Mouse (Mus musculus) neural tube, embryonic 15.5 days (tissue): ENCODE measurements around the gene Sh3kbp1. TPM values are rescaled to one million over a fixed set of nuclear protein-coding genes. Genes with fewer than 3 reads are reported as not detected.

Experiments used
- ATAC-seq: fragments of 200-750 bp; cut with Nextera tagmentation; 2 replicates; pipeline ENCODE4 v1.8.0; 2017; ENCODE audit warnings: mild to moderate bottlenecking, moderate TSS enrichment, moderate library complexity; ENCODE audit not compliant: low FRiP score
- H3K27ac ChIP-seq: fragments of 300-500 bp; sonication (generic); replicated peaks from 2 replicates; pipeline ENCODE4 v1.5.1; 2015; ENCODE audit warnings: mild to moderate bottlenecking, inconsistent platforms
- H3K27me3 ChIP-seq: fragments of 300-500 bp; sonication (generic); replicated peaks from 2 replicates; pipeline ENCODE4 v1.6.1; 2015; ENCODE audit warnings: inconsistent platforms
- H3K36me3 ChIP-seq: fragments of 300-500 bp; sonication (generic); 2 replicates; pipeline ENCODE4 v1.6.1; 2015; ENCODE audit warnings: inconsistent platforms
- H3K4me1 ChIP-seq: fragments of 300-500 bp; sonication (generic); 2 replicates; pipeline ENCODE4 v1.6.1; 2015; ENCODE audit warnings: inconsistent platforms
- H3K4me2 ChIP-seq: fragments of 300-500 bp; sonication (generic); 2 replicates; pipeline ENCODE4 v1.6.1; 2015; ENCODE audit warnings: inconsistent platforms, mild to moderate bottlenecking, moderate library complexity
- H3K4me3 ChIP-seq: fragments of 300-500 bp; sonication (generic); replicated peaks from 2 replicates; pipeline ENCODE4 v1.5.1; 2015; ENCODE audit warnings: mild to moderate bottlenecking, inconsistent platforms
- H3K9ac ChIP-seq: fragments of 300-500 bp; sonication (generic); replicated peaks from 2 replicates; pipeline ENCODE4 v1.6.1; 2015; ENCODE audit warnings: mild to moderate bottlenecking, inconsistent platforms
- H3K9me3 ChIP-seq: fragments of 300-500 bp; sonication (generic); replicated peaks from 2 replicates; pipeline ENCODE4 v1.6.1; 2016; ENCODE audit warnings: inconsistent platforms
- WGBS: fragments of 180-500 bp; shearing (Covaris S2); methylation state at CpG from one replicate; pipeline ENCODE4 v1.1.7; 2015; ENCODE audit warnings: mixed read lengths; 5-methylcytosine and 5-hydroxymethylcytosine counted together
- polyA plus RNA-seq: library from polyadenylated mRNA; unstranded; fragments of >200 nt; fragmentation: Nextera tagmentation; extraction: Ambion mirVana; gene quantifications from 2 replicates; pipeline ENCODE4 v1.2.1, GENCODE M21; 2015

The Sh3kbp1 gene
- polyA plus RNA-seq, 1 experiment from 2014 or later: 46.2 TPM

GRCm38 (mm10) chrX:159903421-159903820 is 276.3 kb downstream of the Sh3kbp1 start:
- no peak for ATAC-seq
- H3K27me3 ChIP-seq: peaks cover 12% of the 10 kb centered on the region; the same call in 1 of the 2 replicates
- H3K9ac ChIP-seq: no peak overlapping the region
- no peak overlapping the region for H3K4me3 ChIP-seq
- H3K27ac ChIP-seq: no peak overlapping the region
- 84% methylated on average over 3 of the region's 3 CpGs for WGBS
- H3K36me3 ChIP-seq: no peaks in the 10 kb centered on the region
- H3K9me3 ChIP-seq: no peaks in the 10 kb centered on the region
- no peaks in the 10 kb centered on the region for H3K4me1 ChIP-seq
- H3K4me2 ChIP-seq: no peak overlapping the region

GRCm38 (mm10) chrX:159907703-159908102 is 280.6 kb downstream of the Sh3kbp1 start:
- 83% methylated on average over 1 of the region's 1 CpGs for WGBS
- Histone ChIP-seq H3K4me2 (no peak overlapping the region), H3K4me1 (no peaks in the 10 kb centered on the region), H3K27me3 (peaks cover 12% of the 10 kb centered on the region), H3K36me3 (no peaks in the 10 kb centered on the region), H3K9ac (no peak overlapping the region), H3K9me3 (no peaks in the 10 kb centered on the region), H3K27ac (no peak overlapping the region), H3K4me3 (no peak overlapping the region)
- no peak for ATAC-seq

- no peak overlapping the region for H3K4me2 ChIP-seq
- H3K9ac ChIP-seq: no peak overlapping the region
- no peaks in the 10 kb centered on the region for H3K9me3 ChIP-seq
- H3K27ac ChIP-seq: no peak overlapping the region
- no peak for ATAC-seq
- H3K36me3 ChIP-seq: no peaks in the 10 kb centered on the region
- H3K4me3 ChIP-seq: no peak overlapping the region
- peaks cover 12% of the 10 kb centered on the region for H3K27me3 ChIP-seq
- H3K4me1 ChIP-seq: no peaks in the 10 kb centered on the region
- WGBS: 77% methylated on average over 6 of the region's 6 CpGs
Observed at GRCm38 (mm10) chrX:159909446-159910277, 282.6 kb downstream of the Sh3kbp1 start.

- Histone ChIP-seq H3K27me3 (peaks cover 8% of the 10 kb centered on the region), H3K9me3 (no peaks in the 10 kb centered on the region), H3K36me3 (no peaks in the 10 kb centered on the region), H3K4me3 (no peak overlapping the region), H3K27ac (no peak overlapping the region), H3K4me1 (no peaks in the 10 kb centered on the region), H3K4me2 (no peak overlapping the region), H3K9ac (no peak overlapping the region)
- WGBS: 61% methylated on average over 3 of the region's 3 CpGs
- no peak for ATAC-seq
Observed at GRCm38 (mm10) chrX:159910600-159910999, 283.5 kb downstream of the Sh3kbp1 start.

GRCm38 (mm10) chrX:159911613-159912012 is 284.5 kb downstream of the Sh3kbp1 start:
- Histone ChIP-seq H3K4me3 (no peak overlapping the region), H3K9ac (no peak overlapping the region), H3K27me3 (peaks cover 3% of the 10 kb centered on the region; the same call in 1 of the 2 replicates), H3K4me2 (no peak overlapping the region), H3K27ac (no peak overlapping the region), H3K36me3 (no peaks in the 10 kb centered on the region), H3K9me3 (no peaks in the 10 kb centered on the region), H3K4me1 (no peaks in the 10 kb centered on the region)
- no peak for ATAC-seq
- 84% methylated on average over 4 of the region's 4 CpGs for WGBS

- H3K4me1 ChIP-seq: no peaks in the 10 kb centered on the region
- no peak for ATAC-seq
- no peak overlapping the region for H3K9ac ChIP-seq
- H3K27ac ChIP-seq: no peak overlapping the region
- H3K36me3 ChIP-seq: no peaks in the 10 kb centered on the region
- no peak overlapping the region for H3K4me2 ChIP-seq
- H3K9me3 ChIP-seq: no peaks in the 10 kb centered on the region
- H3K27me3 ChIP-seq: peaks cover 3% of the 10 kb centered on the region; the same call in 1 of the 2 replicates
- WGBS: 80% methylated on average over 3 of the region's 3 CpGs
- H3K4me3 ChIP-seq: no peak overlapping the region
Observed at GRCm38 (mm10) chrX:159912061-159912460, 285.0 kb downstream of the Sh3kbp1 start.

- Histone ChIP-seq H3K4me2 (no peak overlapping the region), H3K36me3 (no peaks in the 10 kb centered on the region), H3K4me3 (no peak overlapping the region), H3K4me1 (no peaks in the 10 kb centered on the region), H3K9ac (no peak overlapping the region), H3K9me3 (no peaks in the 10 kb centered on the region), H3K27ac (no peak overlapping the region), H3K27me3 (peaks cover 3% of the 10 kb centered on the region; the same call in 1 of the 2 replicates)
- 46% methylated on average over 3 of the region's 3 CpGs for WGBS
- no peak for ATAC-seq
Observed at GRCm38 (mm10) chrX:159913489-159913888, 286.4 kb downstream of the Sh3kbp1 start.

- no peaks in the 10 kb centered on the region for H3K9me3 ChIP-seq
- no peak for ATAC-seq
- no peak overlapping the region for H3K4me3 ChIP-seq
- 51% methylated on average over 1 of the region's 1 CpGs for WGBS
- no peaks in the 10 kb centered on the region for H3K36me3 ChIP-seq
- H3K9ac ChIP-seq: no peak overlapping the region
- no peak overlapping the region for H3K4me2 ChIP-seq
- peaks cover 8% of the 10 kb centered on the region for H3K27me3 ChIP-seq
- H3K27ac ChIP-seq: no peak overlapping the region
- no peaks in the 10 kb centered on the region for H3K4me1 ChIP-seq
Observed at GRCm38 (mm10) chrX:159915125-159915524, 288.1 kb downstream of the Sh3kbp1 start.

- Histone ChIP-seq H3K4me3 (no peak overlapping the region), H3K9ac (no peak overlapping the region), H3K27ac (no peak overlapping the region), H3K4me2 (no peak overlapping the region), H3K27me3 (peaks cover 11% of the 10 kb centered on the region), H3K36me3 (no peaks in the 10 kb centered on the region), H3K9me3 (no peaks in the 10 kb centered on the region), H3K4me1 (no peaks in the 10 kb centered on the region)
- ATAC-seq: no peak
- WGBS: 88% methylated on average over 6 of the region's 6 CpGs
Observed at GRCm38 (mm10) chrX:159924759-159925158, 297.7 kb downstream of the Sh3kbp1 start.

GRCm38 (mm10) chrX:159928165-159928564 is 301.1 kb downstream of the Sh3kbp1 start:
- no peak overlapping the region for H3K4me3 ChIP-seq
- WGBS: 76% methylated on average over 5 of the region's 5 CpGs
- H3K9ac ChIP-seq: no peak overlapping the region
- ATAC-seq: no peak
- H3K9me3 ChIP-seq: no peaks in the 10 kb centered on the region
- no peak overlapping the region for H3K4me2 ChIP-seq
- H3K36me3 ChIP-seq: no peaks in the 10 kb centered on the region
- no peaks in the 10 kb centered on the region for H3K4me1 ChIP-seq
- H3K27me3 ChIP-seq: peaks cover 4% of the 10 kb centered on the region; the same call in 1 of the 2 replicates
- H3K27ac ChIP-seq: no peak overlapping the region

GRCm38 (mm10) chrX:159928834-159929233 is 301.8 kb downstream of the Sh3kbp1 start:
- Histone ChIP-seq H3K4me3 (no peak overlapping the region), H3K27me3 (peaks cover 4% of the 10 kb centered on the region; the same call in 1 of the 2 replicates), H3K4me2 (no peak overlapping the region), H3K9me3 (no peaks in the 10 kb centered on the region), H3K27ac (no peak overlapping the region), H3K9ac (no peak overlapping the region), H3K36me3 (no peaks in the 10 kb centered on the region), H3K4me1 (no peaks in the 10 kb centered on the region)
- WGBS: 78% methylated on average over 3 of the region's 3 CpGs
- no peak for ATAC-seq

- ATAC-seq: no peak
- no peaks in the 10 kb centered on the region for H3K9me3 ChIP-seq
- H3K27ac ChIP-seq: no peak overlapping the region
- H3K4me2 ChIP-seq: no peak overlapping the region
- no peak overlapping the region for H3K4me3 ChIP-seq
- no peak overlapping the region for H3K9ac ChIP-seq
- H3K4me1 ChIP-seq: no peaks in the 10 kb centered on the region
- peaks cover 4% of the 10 kb centered on the region; the same call in 1 of the 2 replicates for H3K27me3 ChIP-seq
- no peaks in the 10 kb centered on the region for H3K36me3 ChIP-seq
- WGBS: 94% methylated on average over 1 of the region's 1 CpGs
Observed at GRCm38 (mm10) chrX:159932027-159932426, 305.0 kb downstream of the Sh3kbp1 start.
